Mouse (Mus musculus) hindbrain, postnatal 0 days (tissue): Measurements from ENCODE around the gene Nmur1. TPM values are rescaled to one million over a fixed set of nuclear protein-coding genes. Genes with fewer than 3 reads are reported as not detected.

Experiments
- ATAC-seq: fragments of 200-750 bp; cut with Nextera tagmentation; 2 replicates; pipeline ENCODE4 v1.8.0; 2017; ENCODE audit warnings: mild to moderate bottlenecking, moderate TSS enrichment, moderate library complexity
- DNase-seq: peaks from one replicate; pipeline ENCODE4 v3.0.0-alpha.2; 2015; ENCODE audit warnings: low spot score
- H3K27ac ChIP-seq: fragments of 300-500 bp; sonication (generic); 2 replicates; pipeline ENCODE4 v1.5.1; 2014; ENCODE audit warnings: mild to moderate bottlenecking
- H3K27me3 ChIP-seq: fragments of 300-500 bp; sonication (generic); 2 replicates; pipeline ENCODE4 v1.6.1; 2014; ENCODE audit warnings: low read length, mixed read lengths; ENCODE audit not compliant: insufficient read depth
- H3K36me3 ChIP-seq: fragments of 300-500 bp; sonication (generic); 2 replicates; pipeline ENCODE4 v1.6.1; 2014; ENCODE audit warnings: low read length, mixed read lengths; ENCODE audit not compliant: insufficient read depth
- H3K4me1 ChIP-seq: fragments of 300-500 bp; sonication (generic); 2 replicates; pipeline ENCODE4 v1.6.1; 2014; ENCODE audit warnings: antibody characterized with exemption, low read length, mixed read lengths; ENCODE audit not compliant: insufficient read depth
- H3K4me2 ChIP-seq: fragments of 300-500 bp; sonication (generic); 2 replicates; pipeline ENCODE4 v1.6.1; 2014; ENCODE audit warnings: low read depth, mild to moderate bottlenecking, low read length, moderate library complexity, mixed read lengths
- H3K4me3 ChIP-seq: fragments of 300-500 bp; sonication (generic); 2 replicates; pipeline ENCODE4 v1.5.1; 2014; ENCODE audit warnings: low read length
- H3K9ac ChIP-seq: fragments of 300-500 bp; sonication (generic); replicated peaks from 2 replicates; pipeline ENCODE4 v1.6.1; 2014; ENCODE audit warnings: mild to moderate bottlenecking, low read length, moderate library complexity, mixed read lengths
- H3K9me3 ChIP-seq: fragments of 300-500 bp; sonication (generic); 2 replicates; pipeline ENCODE4 v1.6.1; 2016; ENCODE audit warnings: low read length, mixed read lengths
- CTCF ChIP-seq: IDR thresholded peaks from 2 replicates; pipeline ENCODE4 v1.5.1; 2016; ENCODE audit warnings: antibody characterized with exemption, control low read depth, low read depth
- WGBS: fragments of 180-500 bp; shearing (Covaris S2); extraction: QIAGEN DNeasy Blood & Tissue Kit; methylation state at CpG from one replicate; pipeline ENCODE4 v1.1.7; 2014; 5-methylcytosine and 5-hydroxymethylcytosine counted together
- polyA plus RNA-seq: library from polyadenylated mRNA; unstranded; fragments of >200 nt; fragmentation: Nextera tagmentation; extraction: Ambion mirVana; gene quantifications from 2 replicates; pipeline ENCODE4 v1.2.1, GENCODE M21; 2015
- total RNA-seq: library from RNA; depleted of rRNA; stranded (reverse); fragments of >200 nt; gene quantifications from 2 replicates; pipeline ENCODE4 v1.2.3, GENCODE M21; 2014

The Nmur1 gene
- total and polyA plus RNA-seq, 2 experiments from 2014 or later = 0.16 to 0.24 TPM

DNA sequence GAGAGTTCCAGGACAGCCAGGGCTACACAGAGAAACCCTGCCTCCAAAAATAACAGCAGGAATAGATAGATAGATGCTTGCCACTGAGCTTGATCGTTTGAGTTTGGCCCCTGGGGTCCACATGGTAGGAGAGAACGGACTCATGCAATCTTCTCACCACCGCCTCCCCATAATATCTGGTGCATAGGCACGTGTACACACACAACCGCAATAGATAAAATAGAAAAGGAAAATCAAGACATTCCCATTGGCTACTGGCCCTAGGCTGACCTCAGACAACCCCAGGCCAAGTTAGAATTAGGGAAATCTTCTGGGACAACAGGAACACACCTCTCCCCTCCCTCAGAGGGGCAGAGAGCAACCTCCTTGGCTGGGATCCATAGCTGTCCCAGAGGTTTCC, 11.3 kb downstream of the Nmur1 start:
- H3K27ac ChIP-seq = no peak overlapping the region
- no peaks in the 10 kb centered on the region for H3K4me1 ChIP-seq
- H3K9ac ChIP-seq = no peak overlapping the region
- no peaks in the 10 kb centered on the region for H3K36me3 ChIP-seq
- WGBS = 89% methylated on average over 5 of the region's 5 CpGs
- H3K4me3 ChIP-seq = no peak overlapping the region
- ATAC-seq = no peak
- DNase-seq = no peak
- no peaks in the 10 kb centered on the region for H3K9me3 ChIP-seq
- TF ChIP-seq CTCF = no peak
- no peak overlapping the region for H3K4me2 ChIP-seq
- no peaks in the 10 kb centered on the region for H3K27me3 ChIP-seq

DNA sequence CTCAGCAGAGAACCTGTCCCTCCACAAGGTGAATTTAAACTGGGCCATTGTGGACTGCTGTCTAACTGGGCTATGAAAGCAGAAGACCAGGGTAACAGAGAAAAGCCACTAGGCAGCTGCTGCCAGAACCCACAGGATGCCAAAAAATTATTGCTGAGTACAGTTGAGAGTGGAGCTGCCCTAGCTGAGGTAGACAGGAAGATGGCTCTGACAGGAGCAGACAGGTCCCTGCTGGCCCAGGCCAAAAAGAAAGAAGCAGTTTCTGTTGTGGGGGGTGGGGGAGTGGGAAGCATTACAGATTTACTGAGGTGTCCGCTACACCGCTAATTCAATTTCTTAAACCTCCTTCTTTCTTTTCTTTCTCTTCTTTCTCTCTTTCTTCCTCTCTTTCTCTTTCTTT, 16.6 kb downstream of the Nmur1 start:
- no peak for ATAC-seq
- WGBS = 88% methylated on average over 2 of the region's 2 CpGs
- no peak overlapping the region for H3K4me2 ChIP-seq

DNA sequence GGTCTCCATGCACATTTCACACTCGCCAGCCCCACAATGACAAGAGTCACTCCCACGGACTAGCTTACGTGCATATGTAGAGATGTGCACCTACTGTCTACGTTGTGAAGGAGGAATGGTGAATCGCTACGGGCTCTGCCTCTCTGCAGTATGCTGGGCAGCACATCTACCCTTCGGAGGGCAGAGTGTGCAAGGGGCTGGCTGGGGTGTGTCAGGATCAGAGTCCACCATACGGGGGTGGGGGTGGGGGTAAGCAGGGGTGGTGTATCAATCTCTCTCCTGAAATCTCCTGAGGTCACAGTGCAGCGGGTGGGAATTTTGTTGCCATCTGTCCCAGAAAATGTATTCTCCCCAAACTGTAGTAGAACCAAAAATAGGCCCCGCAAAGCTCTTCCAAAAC, 17.5 kb downstream of the Nmur1 start:
- H3K27me3 ChIP-seq = no peaks in the 10 kb centered on the region
- H3K4me3 ChIP-seq = no peak overlapping the region
- WGBS = 61% methylated on average over 10 of the region's 10 CpGs
- H3K27ac ChIP-seq = no peak overlapping the region
- no peaks in the 10 kb centered on the region for H3K4me1 ChIP-seq
- TF ChIP-seq CTCF = no peak
- no peaks in the 10 kb centered on the region for H3K36me3 ChIP-seq
- no peak overlapping the region for H3K9ac ChIP-seq
- no peak overlapping the region for H3K4me2 ChIP-seq
- no peak for ATAC-seq
- DNase-seq = no peak
- H3K9me3 ChIP-seq = no peaks in the 10 kb centered on the region

More for the DNA sequence above, 16.6 kb downstream of the Nmur1 start:
- H3K9ac ChIP-seq = no peak overlapping the region
- H3K27ac ChIP-seq = no peak overlapping the region
- no peak overlapping the region for H3K4me3 ChIP-seq
- no peak for TF ChIP-seq CTCF
- H3K9me3 ChIP-seq = no peaks in the 10 kb centered on the region
- H3K27me3 ChIP-seq = no peaks in the 10 kb centered on the region
- H3K36me3 ChIP-seq = no peaks in the 10 kb centered on the region
- DNase-seq = no peak
- H3K4me1 ChIP-seq = no peaks in the 10 kb centered on the region

DNA sequence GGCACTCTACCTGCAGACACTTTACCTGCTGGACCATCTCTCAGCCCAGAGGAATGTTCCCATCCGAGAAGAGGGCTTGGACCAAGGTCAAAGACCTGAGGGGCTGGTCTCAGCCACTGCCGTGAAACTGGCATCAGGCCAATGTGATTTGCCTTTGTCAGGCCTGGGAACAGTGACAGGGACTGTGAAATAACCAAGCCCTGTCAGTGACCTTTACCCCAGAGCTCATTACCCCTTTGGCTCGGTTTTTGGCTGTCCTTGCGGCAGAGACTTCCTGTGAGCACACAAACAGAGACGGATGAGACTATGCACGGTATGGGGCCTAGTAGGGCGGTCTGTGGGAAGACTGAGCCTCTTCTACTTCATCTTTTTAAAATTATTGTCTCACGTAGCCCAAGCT, 19.1 kb downstream of the Nmur1 start:
- Histone ChIP-seq H3K9ac (no peak overlapping the region), H3K9me3 (no peaks in the 10 kb centered on the region), H3K4me3 (no peak overlapping the region), H3K27ac (no peak overlapping the region), H3K4me2 (no peak overlapping the region), H3K4me1 (no peaks in the 10 kb centered on the region), H3K27me3 (no peaks in the 10 kb centered on the region), H3K36me3 (no peaks in the 10 kb centered on the region)
- ATAC-seq (no peak), DNase-seq (no peak)
- no peak for TF ChIP-seq CTCF
- 51% methylated on average over 8 of the region's 8 CpGs for WGBS

DNA sequence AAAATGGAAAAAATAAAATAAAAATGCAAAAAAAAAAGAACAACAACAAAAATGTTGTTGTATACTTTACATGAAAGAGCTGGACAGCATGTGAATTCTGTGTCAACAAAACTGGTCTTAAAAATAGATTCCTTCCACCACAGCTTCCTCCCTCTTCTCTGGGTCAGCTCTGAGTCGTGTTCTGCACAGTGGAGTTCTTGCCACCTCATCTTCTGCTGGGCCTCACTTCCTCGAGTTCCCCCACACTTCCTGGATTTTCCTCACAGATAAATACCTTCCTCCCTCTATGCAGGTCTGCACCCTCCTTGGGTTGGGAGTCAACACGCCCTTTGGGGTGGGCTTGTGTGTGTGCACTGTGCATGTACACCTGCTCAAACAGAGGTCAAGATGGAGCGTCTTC, 19.7 kb downstream of the Nmur1 start:
- Histone ChIP-seq H3K9ac (no peak overlapping the region), H3K4me1 (no peaks in the 10 kb centered on the region), H3K4me3 (no peak overlapping the region), H3K36me3 (no peaks in the 10 kb centered on the region), H3K27me3 (no peaks in the 10 kb centered on the region), H3K4me2 (no peak overlapping the region), H3K27ac (no peak overlapping the region), H3K9me3 (no peaks in the 10 kb centered on the region)
- ATAC-seq (no peak), DNase-seq (no peak)
- WGBS = 81% methylated on average over 4 of the region's 4 CpGs
- no peak for TF ChIP-seq CTCF

DNA sequence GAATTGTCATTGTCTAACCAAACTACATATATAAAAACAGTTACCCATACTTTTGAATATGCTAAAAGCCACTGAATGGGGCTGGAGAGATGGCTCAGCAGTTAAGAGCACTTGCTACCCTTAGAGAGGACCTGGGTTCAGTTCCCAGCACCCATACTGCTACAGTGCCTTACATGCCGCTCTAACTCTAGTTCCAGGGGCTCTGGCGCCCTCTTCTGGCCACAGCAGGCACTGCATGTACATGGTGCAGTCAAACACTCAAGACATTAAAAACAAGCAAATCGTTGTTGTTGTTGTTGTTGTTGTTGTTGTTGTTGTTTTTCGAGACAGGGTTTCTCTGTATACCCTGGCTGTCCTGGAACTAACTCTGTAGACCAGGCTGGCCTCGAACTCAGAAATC, 21.2 kb downstream of the Nmur1 start:
- no peak overlapping the region for H3K27ac ChIP-seq
- H3K4me1 ChIP-seq = no peaks in the 10 kb centered on the region
- H3K4me3 ChIP-seq = no peak overlapping the region
- 62% methylated on average over 5 of the region's 5 CpGs for WGBS
- no peaks in the 10 kb centered on the region for H3K9me3 ChIP-seq
- no peak overlapping the region for H3K9ac ChIP-seq
- no peaks in the 10 kb centered on the region for H3K36me3 ChIP-seq
- peak; percentile 65 for TF ChIP-seq CTCF
- ATAC-seq = no peak
- DNase-seq = no peak
- H3K27me3 ChIP-seq = no peaks in the 10 kb centered on the region
- no peak overlapping the region for H3K4me2 ChIP-seq

DNA sequence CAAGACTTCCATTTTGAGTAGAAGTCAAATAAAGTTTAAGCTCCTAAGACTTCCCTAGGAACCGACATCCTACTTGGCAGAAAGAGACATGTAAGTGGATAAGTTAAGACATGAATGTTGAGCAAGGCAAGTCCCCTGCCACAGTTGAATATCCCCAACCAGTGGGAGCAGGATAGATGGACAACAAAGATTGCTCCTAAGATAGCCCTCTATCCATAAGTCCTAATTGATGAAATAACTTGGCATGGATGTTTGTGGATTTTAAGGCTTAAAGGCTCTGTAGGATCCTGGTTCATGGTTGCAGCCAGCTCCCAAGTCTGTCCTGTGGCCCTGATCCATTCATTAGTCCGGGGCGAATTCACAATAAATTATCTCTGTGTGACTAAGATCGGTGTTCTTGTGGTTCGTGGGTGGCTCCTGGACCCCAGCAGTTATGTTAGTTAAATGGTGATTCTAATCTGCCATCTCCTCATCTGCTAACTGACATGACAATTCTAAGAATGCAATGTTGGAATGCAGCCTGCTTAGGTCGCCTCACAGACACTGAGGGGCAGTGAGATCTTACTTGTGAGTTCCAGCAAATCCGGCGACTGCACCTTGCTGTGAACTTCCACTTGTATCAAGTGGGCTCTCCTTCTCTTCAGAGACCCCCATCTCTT, 25.8 kb downstream of the Nmur1 start:
- Histone ChIP-seq H3K36me3 (no peaks in the 10 kb centered on the region), H3K27ac (no peak overlapping the region), H3K9ac (no peak overlapping the region), H3K4me1 (no peaks in the 10 kb centered on the region), H3K4me3 (no peak overlapping the region), H3K9me3 (no peaks in the 10 kb centered on the region), H3K4me2 (no peak overlapping the region), H3K27me3 (no peaks in the 10 kb centered on the region)
- TF ChIP-seq CTCF = no peak
- no peak for DNase-seq
- 74% methylated on average over 8 of the region's 8 CpGs for WGBS
- ATAC-seq = no peak
